Mouse (Mus musculus) B cell, adult (primary cell): ENCODE data around the gene Ppm1d. TPM values are rescaled to one million over a fixed set of nuclear protein-coding genes. Genes with fewer than 3 reads are reported as not detected.

Experiments used
- total RNA-seq: library from RNA; stranded (reverse); gene quantifications from 4 replicates; pipeline ENCODE4 v1.2.4, GENCODE M21; 2023; ENCODE audit not compliant: inconsistent age

Gene Ppm1d
- total RNA-seq: 34.0 to 36.3 TPM (median 35.7 TPM) in 4 replicates

GRCm38 (mm10) chr11:85310713-85311574 is at the start of gene Ppm1d:
Ppm1d (plus strand) TSS chr11:85311244.

DNA sequence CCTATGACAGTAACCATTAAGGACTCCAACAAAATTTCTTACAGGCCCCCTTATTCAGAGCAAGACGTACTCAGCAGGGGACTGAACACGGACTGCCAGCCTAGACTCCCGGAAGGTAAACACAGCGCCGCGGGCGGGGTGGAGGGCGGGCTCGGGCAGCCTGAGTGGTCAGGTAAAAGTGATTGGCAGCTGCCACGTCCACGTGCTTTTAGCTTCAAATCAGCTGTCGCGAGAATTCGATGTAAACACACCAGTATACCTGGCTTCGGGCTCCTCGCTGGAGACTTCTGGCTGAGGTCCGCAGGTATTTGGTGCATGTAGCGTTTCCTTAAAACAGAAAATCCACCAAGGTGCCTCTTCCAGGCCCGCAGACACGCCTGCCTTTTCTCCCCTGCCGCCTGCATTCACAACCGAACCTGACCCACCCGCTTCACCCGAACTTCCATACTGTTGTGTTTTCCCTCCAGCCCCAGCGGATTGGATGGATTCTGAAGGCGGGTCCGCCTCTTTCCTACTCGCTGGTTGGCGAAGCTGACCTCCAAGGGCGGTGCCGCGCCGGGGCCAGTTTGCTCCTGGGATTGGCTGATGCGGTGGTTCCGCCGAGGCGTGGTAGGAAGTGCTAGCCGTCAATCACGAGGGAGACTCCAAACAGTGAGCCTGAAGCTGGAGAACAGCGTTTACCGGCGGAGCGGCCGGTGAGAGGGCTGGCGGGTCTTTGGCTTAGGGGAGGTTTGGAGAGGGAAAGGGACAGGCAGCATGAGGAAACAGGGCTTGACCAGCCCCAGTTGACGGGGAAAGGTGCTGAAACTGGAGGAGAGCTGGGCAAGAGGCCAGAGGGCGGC is 41.7 kb downstream of the Ppm1d start, which contains the start of gene Bcas3:
TSS of gene Bcas3 (plus strand) at position 629 of the 842 bp plus-strand sequence.

Other genes starting within 250 kb of the Ppm1d start
- 23.6 to 26.5 TPM (median 25.8 TPM) in 4 replicates for gene Usp32, start 171.1 kb upstream of the Ppm1d start, total RNA-seq
- not detected in 4 replicates for gene 1700125H20Rik, start 140.8 kb upstream of the Ppm1d start, total RNA-seq
- 21.2 to 24.3 TPM (median 22.9 TPM) in 4 replicates for gene Appbp2, start 76.1 kb upstream of the Ppm1d start, total RNA-seq
- 40.4 to 54.4 TPM (median 45.7 TPM) in 4 replicates for gene Bcas3, start 41.9 kb downstream of the Ppm1d start, total RNA-seq